ENCODE assay signal across 12 mouse cellular contexts in genomic region chr15:57568006-57568630, GRCm38 (mm10).
DNase-seq lines count a peak whose midpoint lies in the region; ATAC-seq lines count a peak whose summit lies in the region.
"Had no signal": no experiment of that assay in that cellular context is flagged by ENCODE, and none has a peak within 500 bp of the region (broad histone marks: within the 10 kb centered on the region; RNA-seq: fewer than 3 reads in every experiment).

No protein-coding gene starts in this region.

- DNase-seq in adrenal gland, adult (ENCODE audit: inconsistent age in 2 of 2, low spot score in 1 of 2) = peak; percentile 14 to 51
- no peak for DNase-seq in adrenal gland, adult 18-20 months (ENCODE audit: low spot score in 2 of 2)
- DNase-seq in urinary bladder, adult 18-20 months (ENCODE audit: low spot score in 2 of 2) = peak; percentile 5 to 27
- no peak for DNase-seq in urinary bladder, postnatal 10 days (ENCODE audit: low spot score)
- peak; percentile 33 for DNase-seq in gastrocnemius, postnatal 10 days
- DNase-seq in yolk sac, embryonic 10.5 days (ENCODE audit: low spot score) = peak; percentile 3
- DNase-seq in kidney, adult 11 months = no peak
- DNase-seq: cerebellum, adult 9-11 months; layer of hippocampus, postnatal 36 days; right cerebral cortex, postnatal 14 days; thymus, postnatal 36 days had no signal

- ATAC-seq in erythroid progenitor cell, adult 5-6 weeks (replicated peaks; ENCODE audit: low FRiP score, poor library complexity, severe bottlenecking) = no peak

Comparison
In these comparisons a context has a peak if more than half of its experiments do, and no peak if none do; other contexts are left out.
1. DNase-seq: peak in adrenal gland, adult (2 of 2), urinary bladder, adult 18-20 months (2 of 2), gastrocnemius, postnatal 10 days (single experiment) and yolk sac, embryonic 10.5 days (single experiment); none in adrenal gland, adult 18-20 months (0 of 2), urinary bladder, postnatal 10 days (single experiment) and kidney, adult 11 months (single experiment).